Mouse (Mus musculus) cerebellum, adult 9-10 months (tissue): Measurements from ENCODE around the gene Gpr89.

Experiments used
- DNase-seq: peaks from one replicate; pipeline ENCODE4 v3.0.0; 2022

Gpr89 gene

DNA sequence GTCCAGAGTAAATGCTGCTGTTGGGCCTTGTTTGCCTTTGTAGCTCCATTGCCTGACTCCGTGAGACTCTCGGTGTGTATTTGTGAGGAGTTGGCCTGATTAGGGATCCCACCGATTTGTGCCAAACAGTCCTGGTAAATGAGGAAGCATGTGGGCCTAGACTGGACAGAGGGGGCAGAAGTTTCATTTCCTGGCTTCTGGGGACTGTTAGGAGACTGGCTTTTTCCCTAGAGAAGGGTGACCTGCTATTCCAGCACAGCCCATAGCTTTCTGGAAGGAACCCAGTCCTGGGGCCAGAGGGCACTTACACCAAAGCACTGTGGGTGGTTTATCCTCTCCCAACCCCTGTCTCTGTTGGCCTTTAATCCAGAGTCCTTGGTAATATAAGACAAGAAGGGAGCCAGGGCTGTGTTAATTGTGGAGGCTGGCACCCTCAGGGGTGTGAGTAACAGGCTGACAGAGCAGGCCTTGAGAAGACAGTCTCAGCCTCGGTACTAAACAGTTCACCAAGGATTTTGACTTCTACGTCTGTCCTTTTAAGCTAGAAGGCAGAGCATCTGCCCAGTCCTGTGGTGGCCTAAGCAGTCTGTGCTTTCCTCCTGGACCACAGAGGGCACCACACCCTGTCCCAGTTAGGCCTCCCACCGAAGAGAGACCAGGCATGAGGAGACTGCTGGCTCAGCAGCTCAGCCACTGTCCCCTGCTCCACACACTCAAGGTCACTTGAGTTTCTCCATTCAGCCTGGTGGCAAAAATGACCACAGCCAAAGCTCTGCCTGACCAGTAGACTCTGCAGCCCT is 84.8 kb downstream of the Gpr89 start:
- DNase-seq: no peak
